Mouse (Mus musculus): ENCODE measurements at regions not wholly inside any gene's neighbourhood (a gene's known extent, or its start where the extent isn't known, plus 50 kb on each side); places are given as distances from the start of the nearest gene placed in this dataset.
A peak's percentile ranks its signal among the peaks of the same experiment; 100 is the strongest.

DNA sequence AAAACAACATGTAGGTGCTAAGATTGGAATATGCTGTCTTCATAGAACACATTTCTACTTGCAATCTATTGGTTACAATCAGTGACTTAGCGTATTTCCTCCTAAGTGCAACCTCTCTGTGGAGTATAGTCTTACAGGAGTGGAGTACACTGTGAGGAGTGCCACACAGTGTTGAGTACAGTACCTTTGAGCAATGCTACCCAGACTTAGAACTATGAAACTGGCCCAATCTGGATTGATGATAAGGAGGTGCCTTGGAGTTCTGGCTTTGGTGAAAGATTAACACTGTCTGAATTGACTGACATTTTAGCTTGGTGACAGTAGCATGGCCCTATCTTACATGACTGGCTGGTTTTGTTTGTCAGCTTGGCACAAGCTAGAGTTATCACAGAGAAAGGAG, 107.4 kb downstream of the Csl start:
- intact Hi-C loops (cut with DNase I), result no loop called here
- DNase-seq (ENCODE audit: low spot score in 2 of 2), result no peak

DNA sequence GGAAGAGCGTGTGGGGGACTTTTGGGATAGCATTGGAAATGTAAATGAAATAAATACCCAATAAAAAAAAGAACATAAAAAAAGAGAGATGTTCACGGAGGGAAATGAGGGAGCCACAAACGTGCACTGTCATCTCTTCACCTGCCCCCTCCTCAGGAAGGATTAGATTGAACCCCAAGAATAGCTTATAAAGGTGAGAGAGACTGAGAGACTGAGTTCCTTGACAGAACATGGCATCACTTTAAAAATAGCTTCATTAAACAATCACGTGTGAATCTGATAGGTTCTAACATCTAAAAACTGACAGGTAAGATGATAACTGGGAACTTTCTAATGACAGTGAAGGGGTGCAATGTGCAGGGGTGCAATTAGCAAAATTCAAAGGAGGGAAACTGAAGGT, 105.2 kb downstream of the Csl start:
- DNase-seq (ENCODE audit: low spot score in 2 of 2), result no peak
- intact Hi-C loops (cut with DNase I), result no loop called here

DNA sequence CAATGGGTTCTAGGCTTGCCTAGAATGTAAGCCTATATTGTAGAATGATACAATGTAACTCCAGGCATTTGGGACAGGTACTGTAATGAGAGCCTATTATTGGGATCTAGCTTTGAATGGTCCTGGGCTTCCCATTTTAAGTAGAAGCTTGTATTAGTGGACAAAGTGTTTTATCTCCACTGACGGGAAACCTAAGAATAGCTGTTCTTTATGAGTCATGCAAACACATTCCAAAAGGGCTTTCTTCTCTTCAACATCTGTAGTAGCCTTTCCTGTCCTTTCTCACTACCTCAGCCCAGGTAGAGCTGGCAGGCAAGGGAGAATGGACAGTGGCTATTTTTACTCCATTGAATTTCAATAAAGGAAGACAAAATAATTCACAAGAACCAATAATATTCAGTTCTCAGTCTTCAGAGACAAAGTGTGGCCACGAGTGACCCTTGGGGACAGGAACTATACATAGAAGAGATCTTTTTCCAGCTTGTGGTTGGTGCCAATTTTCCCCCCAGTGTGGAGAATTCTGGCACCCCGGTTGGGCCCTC, 82.8 kb downstream of the Csl start:
- intact Hi-C loops (cut with DNase I), result no loop called here

DNA sequence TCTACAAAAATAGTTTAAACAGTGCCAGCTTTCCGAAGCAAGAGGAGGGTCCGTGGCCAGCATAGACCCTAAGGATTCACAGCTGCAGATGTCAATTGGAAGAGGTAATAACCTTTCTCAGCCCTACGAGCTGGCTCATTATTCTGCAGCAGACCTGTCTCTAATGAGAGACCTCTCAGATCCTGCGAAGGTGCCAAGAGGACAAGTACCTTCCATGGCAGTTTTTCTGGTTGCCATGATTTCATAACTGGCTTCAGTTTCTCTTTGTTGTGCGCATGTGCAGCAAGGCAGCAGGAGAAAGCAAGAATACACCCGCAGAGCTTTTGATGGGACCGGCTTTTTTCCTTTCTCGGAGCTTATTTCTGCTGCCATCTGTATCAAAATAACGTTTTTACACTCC, 81.4 kb downstream of the Csl start:
- intact Hi-C loops (cut with DNase I), result no loop called here

More for the DNA sequence above, 82.8 kb downstream of the Csl start:
- DNase-seq (ENCODE audit: low spot score in 2 of 2), result no peak

DNA sequence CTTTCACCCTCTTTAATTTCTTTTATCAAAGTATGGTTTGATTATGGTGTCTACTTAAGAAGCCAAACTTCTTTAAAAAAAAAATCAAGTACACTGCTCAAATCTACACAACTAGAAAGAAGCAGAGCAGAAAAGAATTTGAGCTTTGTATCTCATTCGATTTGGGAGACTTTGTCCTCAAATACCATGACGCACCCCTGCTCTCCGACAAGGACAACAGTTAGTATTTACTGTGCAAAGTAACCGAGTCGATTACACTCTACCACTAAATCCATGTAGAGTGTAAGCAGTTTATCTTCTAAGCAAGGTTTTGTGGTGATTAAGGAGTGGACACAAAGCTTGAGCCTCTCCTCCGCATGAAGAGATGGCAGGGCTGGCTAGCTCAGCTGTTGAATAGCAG, 79.6 kb downstream of the Csl start:
- intact Hi-C loops (cut with DNase I), result no loop called here
- no peak for DNase-seq (ENCODE audit: low spot score in 2 of 2)

More for the DNA sequence above, 81.4 kb downstream of the Csl start:
- peak; percentile 45 to 77 for DNase-seq (ENCODE audit: low spot score in 2 of 2)

DNA sequence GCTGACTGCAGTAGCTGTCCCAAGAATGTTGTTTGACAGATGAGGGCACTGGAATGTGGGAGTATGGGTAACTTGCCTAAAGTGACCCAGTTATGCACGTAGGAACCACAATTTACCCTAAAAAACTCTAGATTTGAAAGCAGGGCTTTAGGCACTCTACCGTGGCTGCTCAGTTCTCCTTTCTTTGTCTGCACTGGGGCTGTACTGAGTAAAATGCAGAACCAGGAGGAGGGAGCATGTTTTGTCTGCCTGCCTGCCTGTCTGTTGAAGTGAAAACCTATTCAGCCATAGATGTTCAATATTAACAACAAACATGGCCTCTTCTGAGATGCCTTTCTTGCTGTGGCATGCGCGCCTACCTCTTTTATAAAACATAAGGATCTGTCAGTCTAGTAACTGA, 77.5 kb downstream of the Csl start:
- intact Hi-C loops (cut with DNase I), result no loop called here

DNA sequence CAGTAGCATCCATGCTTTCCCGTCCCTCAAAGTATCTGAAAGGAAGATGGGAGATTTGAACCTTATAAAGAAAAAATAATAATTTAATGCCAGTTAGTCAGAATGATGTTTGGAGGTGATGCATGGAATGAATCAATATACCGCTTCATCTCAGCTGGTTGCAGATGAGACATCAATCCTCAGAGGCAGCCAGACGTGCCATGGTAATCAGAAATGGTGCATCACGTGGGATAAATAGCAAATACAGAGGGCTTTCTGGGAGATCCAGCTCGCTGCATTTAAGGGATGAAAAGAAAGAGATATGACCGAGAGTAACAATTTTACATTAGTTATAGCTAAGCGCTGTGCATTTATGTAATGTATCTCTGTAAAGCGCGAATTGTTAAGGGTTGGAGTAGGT, 77.1 kb downstream of the Csl start:
- DNase-seq (ENCODE audit: low spot score in 2 of 2), result no peak
- intact Hi-C loops (cut with DNase I), result no loop called here

More for the DNA sequence above, 77.5 kb downstream of the Csl start:
- DNase-seq (ENCODE audit: low spot score in 2 of 2), result no peak

DNA sequence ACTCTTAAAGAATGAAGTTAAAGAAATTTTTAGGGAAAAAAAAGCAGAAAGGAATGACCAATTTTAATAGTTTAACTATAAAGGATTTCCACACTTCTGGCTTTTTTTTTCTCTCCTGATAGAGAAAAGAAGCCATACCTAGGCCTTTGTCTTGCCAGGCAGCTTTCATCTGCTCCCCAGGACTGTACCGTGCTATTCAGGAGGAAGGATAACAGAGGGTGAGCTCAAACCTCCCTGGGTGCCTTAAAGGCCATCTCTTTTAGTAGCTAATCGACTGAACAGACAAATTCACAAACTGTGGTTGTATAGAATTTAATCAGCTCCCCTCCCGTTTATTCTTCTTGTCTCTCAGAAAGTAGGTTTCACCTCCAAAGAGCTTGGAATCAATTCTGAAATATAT, 76.1 kb downstream of the Csl start:
- DNase-seq (ENCODE audit: low spot score in 2 of 2), result no peak
- intact Hi-C loops (cut with DNase I), result no loop called here

DNA sequence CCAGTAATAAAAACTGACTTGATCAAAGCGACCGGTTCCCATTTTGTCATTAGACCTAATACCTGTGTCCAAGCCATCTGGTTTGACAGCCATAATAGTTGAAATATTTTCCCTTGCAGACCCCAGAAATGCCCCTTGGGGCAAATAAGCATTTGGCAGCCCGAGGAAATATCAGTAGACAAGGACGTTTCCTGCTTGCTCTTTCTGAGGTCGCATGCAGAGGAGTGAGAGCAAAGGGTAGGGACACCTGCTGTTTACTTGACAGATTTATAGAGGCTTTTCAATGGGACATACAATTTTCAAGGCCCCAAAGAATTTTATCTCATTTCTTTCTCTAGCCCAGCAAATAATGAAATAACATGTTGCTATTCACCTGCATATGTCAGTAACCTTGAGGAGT, 73.5 kb downstream of the Csl start:
- no peak for DNase-seq (ENCODE audit: low spot score in 2 of 2)
- intact Hi-C loops (cut with DNase I), result no loop called here

DNA sequence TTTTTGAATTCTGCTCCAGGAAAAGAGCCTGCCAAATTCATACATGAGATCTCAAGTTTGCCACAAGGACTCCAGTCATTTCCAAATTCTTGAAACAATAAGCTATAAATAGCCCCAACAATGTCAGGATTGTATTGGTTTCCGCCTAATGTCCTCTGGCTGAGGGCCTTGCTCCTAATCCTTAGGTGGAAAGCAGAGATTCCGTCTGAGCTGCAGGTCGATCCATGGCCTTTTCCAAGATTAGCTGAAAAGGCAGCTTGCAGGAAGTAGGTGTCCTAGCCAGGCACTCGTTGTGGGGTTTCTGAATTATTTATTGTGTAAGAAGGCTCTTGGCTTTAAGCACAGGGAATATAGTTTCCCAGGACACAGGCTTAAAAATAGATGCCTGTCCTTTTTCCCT, 72.4 kb downstream of the Csl start:
- intact Hi-C loops (cut with DNase I), result no loop called here
- DNase-seq (ENCODE audit: low spot score in 2 of 2), result no peak

DNA sequence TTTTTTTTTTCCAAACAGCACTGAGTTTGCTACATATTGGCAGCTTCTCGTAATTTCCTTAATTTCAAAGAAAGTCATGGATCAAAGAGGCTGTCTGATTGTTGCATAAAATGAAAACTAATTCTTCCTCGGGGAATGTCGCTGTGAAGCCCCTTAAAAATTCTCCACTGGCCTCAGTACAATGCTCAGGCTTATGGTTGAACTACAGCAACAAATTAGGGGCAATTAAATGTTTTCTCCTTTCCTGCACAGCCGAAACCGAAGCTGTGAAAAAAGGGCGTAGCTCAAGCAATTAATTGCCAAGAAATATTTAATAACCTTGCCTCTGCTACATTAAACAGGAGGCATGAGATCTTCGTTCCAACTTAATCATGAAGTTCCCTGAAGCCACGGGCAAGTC, 61.8 kb downstream of the Csl start:
- intact Hi-C loops (cut with DNase I), result no loop called here
- DNase-seq (ENCODE audit: low spot score in 2 of 2), result no peak

DNA sequence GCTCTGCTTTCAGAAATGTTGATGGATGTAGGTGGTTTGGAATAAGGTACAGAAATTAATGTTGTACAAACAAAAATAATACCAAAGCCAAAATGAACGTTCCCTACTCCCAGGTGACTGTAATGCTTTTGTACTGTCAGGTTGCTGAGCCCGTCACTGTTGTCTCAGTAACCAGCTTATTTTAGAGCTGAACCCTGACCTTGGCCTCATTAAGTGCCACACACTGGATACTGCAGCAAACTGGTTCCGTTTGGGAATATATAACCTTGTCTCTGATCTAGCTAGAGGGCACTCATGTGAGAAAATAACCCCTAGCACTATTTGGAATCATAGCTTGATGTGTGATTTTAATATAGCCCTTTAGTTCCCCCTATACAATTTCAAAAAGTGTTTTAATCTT, 60.0 kb downstream of the Csl start:
- intact Hi-C loops (cut with DNase I), result no loop called here
- no peak for DNase-seq (ENCODE audit: low spot score in 2 of 2)

DNA sequence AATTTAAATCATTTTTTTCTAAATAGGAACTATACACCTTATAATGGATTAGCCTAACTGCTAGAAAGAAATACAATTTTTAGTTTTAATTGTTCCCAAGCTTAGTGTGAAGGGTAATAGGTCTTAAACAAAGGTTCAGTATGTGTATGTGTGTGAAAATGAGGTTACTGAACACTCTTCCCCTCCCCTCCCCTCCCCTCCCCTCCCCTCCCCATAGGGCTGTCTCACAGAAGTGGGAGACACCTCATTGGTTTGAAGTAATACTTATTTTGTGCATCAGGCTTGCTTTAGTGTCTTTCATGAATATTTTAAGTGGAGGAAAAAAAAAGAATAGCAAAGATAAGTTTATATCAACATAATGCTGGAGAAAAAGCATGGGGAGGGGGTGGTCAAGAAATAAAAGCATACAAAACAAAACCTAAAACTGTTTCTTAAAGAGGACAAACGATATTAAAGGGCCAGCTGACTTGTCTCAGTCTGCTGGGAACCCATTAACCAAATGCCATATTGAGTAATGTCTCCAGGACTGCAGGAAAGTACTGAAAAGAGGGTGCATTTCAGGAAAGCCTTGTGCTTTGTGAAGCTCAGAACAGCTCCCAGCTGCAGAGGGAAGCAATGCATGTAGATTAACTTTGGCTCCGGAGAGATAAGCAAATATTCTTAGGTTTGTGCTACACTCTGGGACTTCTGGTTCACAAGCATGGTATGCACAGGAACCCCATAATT, 59.2 kb downstream of the Csl start:
- intact Hi-C loops (cut with DNase I), result no loop called here
- DNase-seq (ENCODE audit: low spot score in 2 of 2), result no peak

All from left cerebral cortex, postnatal 25 days (tissue).